Mouse (Mus musculus): ENCODE measurements around the gene Arfip1.

Gene Arfip1

DNA sequence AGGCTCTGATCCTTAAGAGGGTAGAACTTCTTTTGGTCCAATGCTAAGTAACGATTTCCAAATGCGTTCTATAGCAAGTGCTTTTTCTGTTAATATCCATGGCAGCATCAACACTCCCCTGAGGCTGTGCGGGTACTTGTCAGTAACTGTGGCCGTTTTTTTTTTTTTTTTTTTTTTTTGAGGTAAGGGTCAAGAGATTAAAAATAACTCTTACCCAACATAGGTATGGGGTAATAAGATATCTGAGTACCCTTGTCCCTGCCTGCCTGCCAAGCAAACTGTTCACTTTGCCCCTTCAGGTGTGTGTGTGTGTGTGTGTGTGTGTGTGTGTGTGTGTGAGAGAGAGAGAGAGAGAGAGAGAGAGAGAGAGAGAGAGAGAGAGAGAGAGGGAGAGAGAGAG is 98.1 kb downstream of the Arfip1 start:
- DNase-seq = no peak

DNA sequence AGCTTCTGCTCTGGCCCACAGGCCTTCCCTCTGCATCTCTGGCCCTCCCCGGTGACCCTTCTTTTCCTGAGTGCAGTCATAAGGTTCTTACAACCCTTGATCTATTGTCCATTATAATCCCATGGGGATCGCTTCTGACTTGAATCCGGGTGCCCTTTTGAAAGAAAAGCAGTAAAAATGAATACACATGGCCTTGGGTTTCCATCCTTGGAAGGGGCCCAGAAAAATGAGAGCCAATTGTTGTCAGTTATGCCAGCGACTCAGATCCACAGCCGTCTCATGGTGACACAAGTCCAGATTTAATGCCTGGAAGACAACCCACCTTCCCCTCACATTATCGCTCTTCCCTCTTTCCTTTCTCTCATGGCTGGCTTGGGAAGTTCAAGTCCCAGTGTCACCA is 100.3 kb downstream of the Arfip1 start:
- DNase-seq = no peak

- peak; percentile 74 for DNase-seq
Measured at GRCm38 (mm10) chr3:84481104-84481503, 101.3 kb downstream of the Arfip1 start.

- peak; percentile 81 for DNase-seq
Measured at GRCm38 (mm10) chr3:84480006-84480897, 102.2 kb downstream of the Arfip1 start, which contains the start of gene Fhdc1. Fhdc1 (minus strand) TSS chr3:84480429.

GRCm38 (mm10) chr3:84479293-84480005 is 103.0 kb downstream of the Arfip1 start:
- DNase-seq = peak; percentile 81

GRCm38 (mm10) chr3:84478896-84479292 is 103.5 kb downstream of the Arfip1 start:
- no peak for DNase-seq

- no peak for DNase-seq
Measured at GRCm38 (mm10) chr3:84478195-84478594, 104.2 kb downstream of the Arfip1 start.

DNA sequence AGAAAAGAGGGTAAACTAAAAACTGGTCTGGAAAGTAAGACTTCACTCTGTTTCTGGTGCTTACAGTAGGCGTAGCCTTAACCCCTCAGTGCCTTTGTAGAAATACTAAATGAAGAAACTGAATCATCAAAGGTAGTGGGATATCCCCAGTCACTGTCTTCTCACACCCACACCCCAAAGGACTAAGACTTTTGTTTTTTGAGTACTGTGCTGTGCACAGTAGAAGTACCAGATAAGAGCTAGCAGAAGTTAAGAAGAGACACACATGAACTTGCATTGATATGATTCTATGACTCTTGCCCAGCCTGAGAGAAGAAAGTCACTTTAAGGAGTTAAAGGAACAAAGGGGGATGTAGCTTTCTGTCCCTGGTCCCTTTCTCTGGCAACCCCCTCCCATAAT is 104.9 kb downstream of the Arfip1 start:
- no peak for DNase-seq

DNA sequence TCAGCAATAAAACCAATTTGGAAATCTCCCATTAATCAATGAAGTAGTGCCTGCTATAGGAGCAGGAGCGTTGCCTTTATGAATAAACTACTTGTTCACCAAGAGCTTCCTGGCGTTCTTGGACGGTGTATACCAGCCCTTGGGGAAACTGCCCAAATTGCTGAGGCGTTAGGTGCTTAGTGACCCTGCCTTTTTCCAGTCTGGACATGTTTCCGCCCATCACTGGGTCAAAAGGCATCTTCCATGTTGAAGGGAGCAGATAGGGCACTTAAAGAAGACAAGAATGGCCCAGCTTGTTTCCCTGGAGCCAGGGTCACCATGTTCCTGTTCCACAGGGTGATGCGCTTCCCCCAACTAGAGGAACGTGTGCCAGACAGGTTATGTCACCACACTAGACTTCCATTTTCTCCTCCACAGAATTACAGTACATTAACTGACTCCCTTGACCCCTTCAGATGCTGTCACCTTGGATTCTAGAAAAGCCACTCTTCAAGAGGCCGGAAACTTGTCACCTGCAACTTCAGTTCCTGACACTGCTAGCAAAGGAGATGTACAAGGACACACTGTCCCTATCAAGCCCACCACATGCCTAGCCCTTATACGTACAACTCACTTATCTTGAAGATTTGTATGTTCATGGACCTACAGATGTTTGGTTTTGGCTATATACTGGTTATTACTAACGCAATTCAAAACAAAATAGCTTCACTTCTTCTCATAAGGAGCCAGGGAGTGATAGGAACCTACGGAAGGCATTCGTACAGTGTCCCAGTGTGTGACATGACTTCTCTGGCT is 107.2 kb downstream of the Arfip1 start:
- no peak for DNase-seq

DNA sequence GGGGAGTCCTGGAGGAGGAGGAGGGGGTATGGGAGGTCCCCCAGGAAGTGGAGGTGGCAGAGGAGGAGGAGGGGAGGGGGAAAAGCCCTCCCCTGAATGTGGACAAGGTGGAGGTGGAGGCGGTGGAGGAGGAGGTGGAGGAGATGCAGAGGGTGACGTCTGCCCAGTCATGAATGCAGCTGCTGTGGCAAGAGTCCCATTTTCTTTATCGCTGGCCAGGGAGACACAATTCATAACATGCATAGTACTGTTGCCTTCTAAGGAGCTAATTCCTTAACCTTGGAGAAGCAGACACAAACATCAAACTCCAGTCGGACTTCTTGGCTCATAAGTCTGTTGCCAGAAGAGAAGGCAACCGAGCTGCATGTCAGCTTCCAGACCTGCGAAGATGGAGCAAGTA is 108.0 kb downstream of the Arfip1 start:
- DNase-seq = no peak

- no peak for DNase-seq
Measured at GRCm38 (mm10) chr3:84472955-84473354, 109.5 kb downstream of the Arfip1 start.

DNA sequence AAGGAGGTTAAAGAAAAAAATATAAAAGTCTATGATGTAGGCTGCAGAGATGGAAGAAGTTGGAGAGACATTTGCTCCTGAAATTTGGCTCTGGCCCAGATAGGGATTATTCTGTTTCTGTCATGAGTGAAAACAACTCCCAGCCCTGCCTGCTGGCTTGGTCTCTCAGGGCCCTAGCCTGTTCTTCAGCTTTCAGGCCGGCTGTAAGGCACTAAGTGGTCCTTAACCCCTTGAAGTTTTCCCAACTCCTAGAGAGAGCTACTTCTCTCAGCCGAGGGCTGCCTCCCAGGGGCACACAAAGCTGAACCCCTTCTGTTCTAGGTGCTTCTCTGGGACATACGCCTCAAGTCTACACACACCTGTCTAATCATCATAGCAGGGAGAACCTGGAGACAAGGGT is 109.9 kb downstream of the Arfip1 start:
- DNase-seq = peak; percentile 26

GRCm38 (mm10) chr3:84471146-84471545 is 111.3 kb downstream of the Arfip1 start:
- DNase-seq = no peak

DNA sequence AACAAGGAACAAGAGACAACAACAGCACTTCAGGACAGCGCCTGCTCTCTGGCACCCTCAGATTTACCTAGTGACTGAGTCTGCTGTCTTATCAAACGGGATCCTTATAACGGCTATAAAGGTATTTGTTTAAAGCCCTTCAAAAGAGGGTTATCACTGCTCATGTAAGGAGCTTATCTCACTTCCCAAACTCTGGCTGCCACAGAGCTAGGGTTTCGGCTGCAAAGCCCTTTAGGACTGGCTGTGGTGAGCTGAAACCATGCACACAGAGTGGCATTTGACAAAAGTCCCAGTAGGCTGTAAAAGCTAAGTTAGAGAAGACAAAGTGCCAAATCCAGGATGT is 114.3 kb downstream of the Arfip1 start:
- DNase-seq = no peak

DNA sequence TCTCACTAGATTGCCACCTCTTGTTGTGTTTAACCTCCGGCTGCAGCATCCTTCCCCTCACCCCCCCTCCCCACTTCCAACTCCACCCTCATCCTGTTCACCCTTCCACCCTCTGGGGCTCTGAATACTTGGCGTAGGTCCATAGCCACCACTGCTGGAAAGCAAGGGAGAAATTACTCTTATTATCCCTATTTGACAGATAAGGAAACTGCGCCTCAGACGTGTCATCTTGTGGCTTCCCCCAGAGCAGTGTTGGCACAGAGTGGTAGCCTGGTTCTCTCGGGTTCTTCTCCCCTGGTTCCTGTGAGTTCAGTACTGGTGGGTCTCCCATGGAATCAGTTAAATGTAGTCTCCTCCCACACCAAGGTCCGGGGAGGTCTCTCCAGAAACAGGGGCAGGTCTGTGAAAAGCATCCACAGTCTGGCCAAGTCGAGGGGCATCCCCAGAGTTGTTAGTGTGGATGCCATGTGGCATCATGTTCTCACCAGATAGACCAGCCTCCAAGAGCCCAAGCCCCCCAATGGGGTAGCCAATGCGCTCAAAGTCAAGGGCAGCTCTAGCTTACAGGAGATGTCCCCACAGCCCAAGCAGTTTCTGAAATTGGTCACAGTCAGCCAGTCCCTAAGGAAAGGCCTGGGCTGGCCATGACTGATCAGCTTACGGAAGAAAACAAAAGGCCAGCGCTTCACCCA is 114.9 kb downstream of the Arfip1 start:
- DNase-seq = peak; percentile 75

DNA sequence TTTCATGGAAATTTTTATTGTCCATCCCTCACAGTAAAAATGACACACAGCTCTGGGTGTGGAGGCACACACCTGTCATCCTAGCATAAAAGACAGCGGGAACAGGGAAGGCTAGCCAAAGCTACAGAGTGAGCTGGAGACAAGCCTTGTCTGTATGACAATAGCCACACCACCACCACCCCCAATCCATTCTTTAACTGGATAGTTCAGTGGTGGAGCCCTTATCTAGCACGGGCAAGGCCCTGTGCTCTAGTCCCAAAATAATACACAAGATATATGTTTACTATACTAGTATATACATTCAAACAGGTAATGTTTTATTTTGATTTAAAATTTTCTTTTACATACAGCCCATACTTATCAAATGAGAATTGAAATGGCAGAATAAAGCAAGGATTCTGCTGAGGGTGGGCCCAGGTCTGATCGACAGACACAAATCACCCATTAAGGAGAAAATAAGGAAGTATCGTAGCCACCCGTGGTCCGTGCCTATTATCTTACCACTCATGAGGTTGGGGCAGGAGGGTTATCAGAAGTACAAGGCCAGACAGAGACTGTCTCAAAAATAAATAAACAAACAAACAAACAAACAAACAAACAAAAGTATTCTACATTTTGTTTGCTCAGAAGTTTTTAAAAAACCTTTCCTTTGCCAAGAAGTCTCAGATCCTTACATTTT is 116.5 kb downstream of the Arfip1 start:
- no peak for DNase-seq

DNA sequence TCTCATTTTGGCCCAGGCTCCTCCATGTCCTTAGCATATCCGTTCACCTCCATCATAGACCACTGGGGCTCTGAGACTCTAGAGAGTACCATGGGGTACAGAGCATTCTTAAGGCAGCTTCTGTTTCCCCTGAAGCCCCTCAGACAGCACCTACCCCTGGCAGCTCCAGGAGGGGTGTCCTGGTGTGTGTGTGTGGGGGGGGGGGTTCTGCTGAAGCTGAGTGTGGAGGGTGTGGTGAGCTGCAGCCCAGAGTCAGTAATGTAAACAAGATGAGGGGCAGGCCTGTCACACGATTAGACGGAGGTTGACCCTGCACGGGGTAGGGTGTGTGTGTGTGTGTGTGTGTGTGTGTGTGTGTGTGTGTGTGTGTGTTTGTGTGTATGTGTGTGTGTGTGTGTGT is 120.7 kb downstream of the Arfip1 start:
- DNase-seq = no peak

DNA sequence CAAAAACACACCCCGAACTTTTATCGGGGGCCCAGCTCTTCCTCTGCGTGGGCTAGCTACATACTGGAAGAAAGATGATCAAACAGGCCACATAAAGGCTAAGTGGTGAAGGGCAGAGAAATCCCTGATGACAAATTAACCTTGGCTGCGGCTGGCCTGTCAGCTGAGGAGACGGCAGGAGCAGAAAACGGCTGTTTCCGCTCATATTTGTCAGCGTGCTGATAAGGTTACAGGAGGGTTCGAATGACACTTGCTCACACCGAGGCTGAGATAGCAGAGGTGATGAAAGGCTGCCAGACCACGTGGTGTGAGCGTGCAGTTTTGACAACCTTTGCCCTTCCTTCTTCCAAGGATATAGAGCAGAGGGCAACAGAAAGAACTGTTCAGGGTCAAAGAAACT is 121.5 kb downstream of the Arfip1 start:
- DNase-seq = peak; percentile 76

GRCm38 (mm10) chr3:84460499-84460898 is 121.9 kb downstream of the Arfip1 start:
- no peak for DNase-seq

DNA sequence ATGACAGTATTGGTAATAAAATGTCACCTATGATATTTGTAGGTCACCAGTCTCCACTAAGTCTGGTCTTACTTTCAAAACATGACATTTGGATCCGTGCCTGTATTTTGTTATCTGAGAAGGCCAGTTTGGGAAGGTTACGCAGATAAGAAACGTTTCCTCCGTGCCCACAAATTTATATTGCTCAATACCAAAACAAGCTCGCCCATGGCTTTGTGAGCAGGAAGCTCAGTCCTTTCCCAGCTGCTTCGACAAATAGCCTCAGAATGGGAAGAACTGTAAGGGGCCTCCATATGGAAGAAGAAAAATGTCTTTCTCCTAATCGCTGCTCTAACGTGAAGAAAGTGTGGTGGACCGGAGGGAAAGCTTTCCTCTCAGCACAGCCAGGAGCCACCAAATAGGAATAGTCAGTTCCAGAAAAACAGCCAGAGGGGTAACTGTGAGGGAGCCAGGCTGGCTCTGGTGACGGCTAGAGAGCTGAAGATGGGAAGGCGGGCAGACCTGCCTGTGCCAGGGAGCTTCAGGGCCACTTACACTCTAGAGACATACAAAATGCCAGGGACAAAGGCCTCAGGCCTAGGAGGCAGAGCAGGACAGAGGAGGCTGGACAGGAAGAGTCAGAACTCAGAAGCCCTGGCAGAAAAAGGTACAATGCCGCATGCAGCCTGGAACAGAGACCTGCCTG is 126.5 kb downstream of the Arfip1 start:
- peak; percentile 6 for DNase-seq

DNA sequence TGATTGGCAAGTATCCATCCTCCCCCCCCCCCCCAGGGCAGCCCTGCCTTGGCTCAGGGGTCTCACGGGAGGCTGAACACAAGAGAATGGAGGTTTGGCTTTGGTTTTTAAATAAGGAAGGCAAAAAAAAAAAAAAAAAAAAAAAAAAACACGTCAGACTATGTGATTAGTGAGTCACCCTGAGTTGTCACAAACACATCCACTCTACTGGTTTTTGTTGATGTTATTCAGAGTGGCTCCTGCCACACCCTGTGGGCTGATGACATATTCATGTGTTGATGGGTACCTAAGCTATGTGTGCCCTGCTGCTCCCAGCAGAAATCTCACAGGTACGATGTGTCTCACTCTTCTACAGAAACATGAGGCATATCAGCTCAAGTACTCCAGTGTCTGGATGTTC is 131.8 kb downstream of the Arfip1 start:
- DNase-seq = no peak

- DNase-seq = no peak
Measured at GRCm38 (mm10) chr3:84449015-84449414, 133.4 kb downstream of the Arfip1 start.

Measured in kidney, postnatal 10 days (tissue).